Mouse (Mus musculus) liver, embryonic 16.5 days (tissue): Measurements from ENCODE around the gene Pitpnb. TPM values are rescaled to one million over a fixed set of nuclear protein-coding genes. Genes with fewer than 3 reads are reported as not detected.

Source experiments
- ATAC-seq: fragments of 200-750 bp; cut with Nextera tagmentation; 2 replicates; pipeline ENCODE4 v1.8.0; 2017; ENCODE audit warnings: low read depth, mild to moderate bottlenecking, moderate number of reproducible peaks, moderate library complexity
- H3K27ac ChIP-seq: fragments of 300-500 bp; sonication (generic); 2 replicates; pipeline ENCODE4 v1.5.1; 2014; ENCODE audit warnings: mild to moderate bottlenecking, low read length
- H3K27me3 ChIP-seq: fragments of 300-500 bp; sonication (generic); 2 replicates; pipeline ENCODE4 v1.6.1; 2014; ENCODE audit warnings: low read depth, low read length, mixed read lengths; ENCODE audit not compliant: control insufficient read depth, insufficient read depth
- H3K36me3 ChIP-seq: fragments of 300-500 bp; sonication (generic); 2 replicates; pipeline ENCODE4 v1.6.1; 2014; ENCODE audit warnings: mild to moderate bottlenecking; ENCODE audit not compliant: control insufficient read depth, insufficient read depth
- H3K4me1 ChIP-seq: fragments of 300-500 bp; sonication (generic); 2 replicates; pipeline ENCODE4 v1.6.1; 2014; ENCODE audit warnings: low read depth, low read length, mixed read lengths; ENCODE audit not compliant: control insufficient read depth
- H3K4me2 ChIP-seq: fragments of 300-500 bp; sonication (generic); 2 replicates; pipeline ENCODE4 v1.6.1; 2014; ENCODE audit warnings: low read depth, low read length, mixed read lengths
- H3K4me3 ChIP-seq: fragments of 300-500 bp; sonication (generic); 2 replicates; pipeline ENCODE4 v1.5.1; 2014; ENCODE audit warnings: low read depth, mild to moderate bottlenecking, low read length
- H3K9ac ChIP-seq: fragments of 300-500 bp; sonication (generic); 2 replicates; pipeline ENCODE4 v1.6.1; 2014; ENCODE audit warnings: low read depth, low read length
- H3K9me3 ChIP-seq: fragments of 300-500 bp; sonication (generic); replicated peaks from 2 replicates; pipeline ENCODE4 v1.6.1; 2016; ENCODE audit warnings: low read length; ENCODE audit not compliant: control insufficient read depth
- WGBS: fragments of 180-500 bp; shearing (Covaris S2); extraction: QIAGEN DNeasy Blood & Tissue Kit; methylation state at CpG from one replicate; pipeline ENCODE4 v1.1.7; 2014; ENCODE audit not compliant: insufficient replicate concordance; 5-methylcytosine and 5-hydroxymethylcytosine counted together
- polyA plus RNA-seq: library from polyadenylated mRNA; unstranded; fragments of >200 nt; fragmentation: Nextera tagmentation; extraction: Ambion mirVana; gene quantifications from 2 replicates; pipeline ENCODE4 v1.2.1, GENCODE M21; 2015

The Pitpnb gene
- polyA plus RNA-seq, 1 experiment from 2014 or later = 31.6 TPM

DNA sequence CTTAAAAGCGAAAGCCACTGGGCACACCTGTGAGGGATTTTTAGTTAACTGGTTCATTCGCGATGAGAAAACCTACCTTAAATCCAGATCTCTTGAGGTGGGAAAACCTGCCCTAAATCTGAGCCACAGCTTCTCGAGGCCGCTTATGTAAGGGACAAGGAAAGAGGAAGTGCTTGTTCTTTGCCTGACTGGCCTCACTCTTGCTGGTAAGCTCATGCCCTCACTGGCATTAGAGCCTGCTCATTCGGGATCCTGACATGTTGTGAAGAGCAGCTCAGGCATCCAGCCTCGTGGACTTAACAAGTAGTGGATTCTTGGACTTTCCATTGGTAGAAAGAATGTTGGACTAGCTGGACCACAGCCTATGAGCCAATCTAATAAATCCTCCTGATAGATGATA lies 28.8 kb upstream of the Pitpnb start:
- no peaks in the 10 kb centered on the region for H3K36me3 ChIP-seq
- H3K27me3 ChIP-seq = no peaks in the 10 kb centered on the region
- no peaks in the 10 kb centered on the region; the same call in 1 of the 2 replicates for H3K4me1 ChIP-seq
- no peak overlapping the region for H3K9ac ChIP-seq
- no peaks in the 10 kb centered on the region for H3K9me3 ChIP-seq
- H3K27ac ChIP-seq = no peak overlapping the region
- WGBS = 37% methylated on average over 7 of the region's 7 CpGs
- no peak overlapping the region for H3K4me3 ChIP-seq
- no peak overlapping the region for H3K4me2 ChIP-seq
- ATAC-seq = no peak

DNA sequence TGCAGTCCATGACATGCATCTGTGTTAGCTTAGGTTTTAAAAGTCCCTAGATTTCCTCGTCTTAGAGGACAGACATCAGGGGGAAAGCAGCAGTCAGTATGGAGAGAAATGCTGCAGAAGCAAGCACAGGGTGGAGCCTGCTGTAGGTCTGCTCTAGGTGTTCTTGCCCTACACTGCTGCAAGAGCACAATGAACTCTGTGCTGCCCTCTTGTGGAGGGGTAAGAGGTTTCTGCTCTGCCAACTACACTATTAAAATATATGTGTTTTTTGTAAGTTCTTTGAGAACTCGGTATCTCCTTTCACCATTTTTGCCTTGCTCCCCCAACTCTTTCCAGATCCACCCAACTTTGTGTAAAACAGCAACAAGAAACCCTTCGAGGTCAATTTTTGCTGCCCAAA lies 25.8 kb upstream of the Pitpnb start:
- 56% methylated on average over 3 of the region's 3 CpGs for WGBS
- ATAC-seq = no peak

DNA sequence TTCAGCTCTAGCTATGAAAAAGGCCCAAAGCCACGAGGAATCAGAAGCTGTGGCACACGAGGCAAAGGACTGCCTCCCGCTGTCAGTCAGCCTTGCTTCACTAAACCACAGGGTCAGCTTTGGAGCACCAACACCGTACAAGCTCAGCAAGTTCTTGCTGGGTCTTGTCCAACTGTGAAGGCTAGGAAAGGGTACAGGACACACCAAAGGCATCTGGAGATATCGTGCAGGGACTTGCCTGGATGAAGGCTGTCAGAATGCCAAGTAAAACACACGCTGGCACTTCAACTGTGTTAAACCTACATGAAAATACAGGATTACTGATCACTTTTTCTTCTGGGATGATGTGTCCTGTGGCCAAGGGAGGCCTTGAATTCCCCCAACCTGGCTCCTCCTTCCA lies 20.4 kb upstream of the Pitpnb start:
- Histone ChIP-seq H3K27ac (no peak overlapping the region), H3K4me2 (no peak overlapping the region), H3K9me3 (no peaks in the 10 kb centered on the region; the same call in 1 of the 2 replicates), H3K27me3 (no peaks in the 10 kb centered on the region), H3K4me1 (no peaks in the 10 kb centered on the region), H3K36me3 (no peaks in the 10 kb centered on the region), H3K4me3 (no peak overlapping the region), H3K9ac (no peak overlapping the region)
- ATAC-seq = no peak
- 46% methylated on average over 6 of the region's 6 CpGs for WGBS

More for the DNA sequence above, 25.8 kb upstream of the Pitpnb start:
- H3K27me3 ChIP-seq = no peaks in the 10 kb centered on the region
- no peak overlapping the region for H3K4me3 ChIP-seq
- H3K4me1 ChIP-seq = no peaks in the 10 kb centered on the region; the same call in 1 of the 2 replicates
- H3K27ac ChIP-seq = no peak overlapping the region
- no peaks in the 10 kb centered on the region for H3K9me3 ChIP-seq
- H3K36me3 ChIP-seq = no peaks in the 10 kb centered on the region
- no peak overlapping the region for H3K4me2 ChIP-seq
- no peak overlapping the region for H3K9ac ChIP-seq

DNA sequence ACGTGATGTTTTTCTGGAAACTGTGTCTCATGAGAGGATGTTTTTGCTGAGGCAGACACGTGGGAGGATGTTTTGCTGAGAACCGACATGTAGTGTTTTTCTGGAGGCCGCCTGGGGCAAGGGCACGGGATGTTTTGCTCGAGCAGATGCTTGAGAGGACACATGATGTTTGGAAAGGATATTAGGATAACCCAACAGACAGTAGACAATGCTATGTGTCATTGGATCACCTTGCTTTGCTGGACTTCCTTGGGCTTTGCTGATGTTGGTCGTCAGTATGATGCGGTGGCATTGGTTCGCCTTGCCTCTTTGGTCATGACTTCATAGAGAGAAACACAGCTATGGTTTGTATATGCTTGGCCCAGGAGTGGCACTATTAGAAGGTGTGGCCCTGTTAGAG lies 16.7 kb upstream of the Pitpnb start:
- no peaks in the 10 kb centered on the region for H3K4me1 ChIP-seq
- no peak for ATAC-seq
- no peak overlapping the region for H3K4me2 ChIP-seq
- no peak overlapping the region for H3K9ac ChIP-seq
- H3K27ac ChIP-seq = no peak overlapping the region
- no peaks in the 10 kb centered on the region; the same call in 1 of the 2 replicates for H3K9me3 ChIP-seq
- no peaks in the 10 kb centered on the region for H3K36me3 ChIP-seq
- WGBS = 68% methylated on average over 9 of the region's 9 CpGs
- H3K27me3 ChIP-seq = no peaks in the 10 kb centered on the region
- H3K4me3 ChIP-seq = no peak overlapping the region

DNA sequence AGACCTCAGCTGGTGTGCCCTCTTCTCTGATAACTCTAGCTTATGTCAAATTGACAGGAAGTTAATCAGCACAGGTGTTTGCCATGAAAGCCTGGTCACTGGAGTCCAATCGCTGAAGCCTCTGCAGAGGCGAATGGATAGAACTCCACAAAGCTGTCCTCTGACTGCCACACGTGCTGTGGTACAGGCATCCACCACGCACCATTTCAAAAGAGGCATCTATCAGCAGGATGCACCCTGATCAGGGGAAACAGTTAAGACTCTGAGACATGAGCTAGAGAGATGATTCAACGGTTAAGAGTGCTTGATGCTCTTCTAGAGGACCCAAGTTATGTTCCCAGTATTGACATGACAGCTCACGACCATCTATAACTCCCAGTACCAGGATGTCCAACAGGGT lies 15.5 kb upstream of the Pitpnb start:
- H3K9ac ChIP-seq = no peak overlapping the region
- no peaks in the 10 kb centered on the region; the same call in 1 of the 2 replicates for H3K9me3 ChIP-seq
- no peak overlapping the region for H3K4me3 ChIP-seq
- WGBS = 67% methylated on average over 6 of the region's 6 CpGs
- ATAC-seq = no peak
- H3K27me3 ChIP-seq = no peaks in the 10 kb centered on the region
- H3K4me2 ChIP-seq = no peak overlapping the region
- H3K27ac ChIP-seq = no peak overlapping the region
- H3K36me3 ChIP-seq = no peaks in the 10 kb centered on the region
- no peaks in the 10 kb centered on the region for H3K4me1 ChIP-seq

DNA sequence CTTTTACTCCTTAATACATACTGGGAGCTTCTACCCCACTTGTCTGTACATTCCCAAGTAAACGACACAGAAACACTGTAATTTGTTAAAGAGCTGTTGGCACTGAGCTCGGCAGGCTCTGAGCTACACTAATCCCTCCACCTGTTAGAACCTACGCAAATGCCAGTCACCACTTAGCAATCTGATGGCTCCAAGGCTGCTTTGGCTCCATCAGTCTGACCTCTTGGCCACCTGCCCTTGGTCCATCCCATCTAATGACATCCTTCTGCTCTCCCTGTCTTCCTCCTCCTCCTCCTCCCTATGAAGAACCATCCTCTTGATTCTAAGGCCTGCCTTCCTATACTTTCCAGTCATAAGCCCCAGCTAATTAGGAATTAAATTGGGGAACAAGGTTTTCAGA lies 13.0 kb upstream of the Pitpnb start:
- Histone ChIP-seq H3K27me3 (no peaks in the 10 kb centered on the region), H3K9ac (no peak overlapping the region), H3K9me3 (no peaks in the 10 kb centered on the region; the same call in 1 of the 2 replicates), H3K4me3 (no peak overlapping the region), H3K4me1 (no peaks in the 10 kb centered on the region), H3K4me2 (no peak overlapping the region), H3K27ac (no peak overlapping the region), H3K36me3 (no peaks in the 10 kb centered on the region)
- 63% methylated on average over 3 of the region's 3 CpGs for WGBS
- ATAC-seq = no peak

DNA sequence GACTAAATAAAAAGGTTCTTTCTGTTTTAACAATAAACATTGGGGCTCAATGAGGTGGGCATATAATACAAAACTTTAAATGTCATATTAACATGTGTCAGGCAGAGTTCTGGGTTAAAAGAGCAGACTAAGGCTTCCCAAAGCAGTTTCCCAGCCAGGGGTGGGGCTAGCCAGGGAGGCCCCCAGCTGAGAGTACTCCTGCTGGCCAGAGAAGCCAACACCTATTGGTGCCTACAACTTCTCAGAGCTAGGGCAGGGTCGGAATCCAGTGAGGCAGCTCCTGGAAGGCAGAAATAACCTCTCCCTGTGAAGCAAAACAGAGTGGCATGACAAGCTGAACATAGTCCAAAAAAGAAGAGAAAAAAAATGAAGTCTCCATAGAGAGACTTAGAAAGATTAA lies 11.6 kb upstream of the Pitpnb start:
- H3K9me3 ChIP-seq = no peaks in the 10 kb centered on the region
- no peak overlapping the region for H3K4me3 ChIP-seq
- H3K36me3 ChIP-seq = no peaks in the 10 kb centered on the region
- H3K27ac ChIP-seq = no peak overlapping the region
- 28% methylated on average over 1 of the region's 1 CpGs for WGBS
- no peak overlapping the region for H3K4me2 ChIP-seq
- ATAC-seq = no peak
- H3K4me1 ChIP-seq = no peaks in the 10 kb centered on the region
- H3K9ac ChIP-seq = no peak overlapping the region
- no peaks in the 10 kb centered on the region for H3K27me3 ChIP-seq

DNA sequence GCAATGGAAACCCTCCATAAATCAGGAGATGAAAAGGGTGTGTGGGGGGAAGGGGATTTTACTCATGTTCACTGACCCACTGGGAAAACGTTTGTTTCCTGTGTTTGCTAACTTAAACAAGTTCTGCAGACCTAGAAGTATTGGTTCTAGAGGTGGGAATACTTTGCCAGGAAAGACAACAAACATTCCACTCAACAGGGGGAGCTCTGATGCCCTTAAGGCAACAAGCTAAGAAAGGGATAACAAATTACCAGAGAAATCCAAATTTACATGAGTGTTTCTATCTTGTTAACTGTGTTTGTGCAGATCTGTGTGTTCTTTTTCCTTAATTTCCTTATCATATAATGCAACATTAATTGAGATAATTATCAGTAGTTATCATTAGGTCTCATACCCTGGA lies 4.8 kb upstream of the Pitpnb start:
- H3K9me3 ChIP-seq = no peaks in the 10 kb centered on the region
- H3K4me3 ChIP-seq = no peak overlapping the region
- H3K4me2 ChIP-seq = no peak overlapping the region
- no peak overlapping the region for H3K27ac ChIP-seq
- H3K27me3 ChIP-seq = no peaks in the 10 kb centered on the region
- no peak overlapping the region for H3K9ac ChIP-seq
- H3K4me1 ChIP-seq = peaks cover 8% of the 10 kb centered on the region
- WGBS = 10% methylated on average over 1 of the region's 1 CpGs
- H3K36me3 ChIP-seq = no peaks in the 10 kb centered on the region
- ATAC-seq = no peak

DNA sequence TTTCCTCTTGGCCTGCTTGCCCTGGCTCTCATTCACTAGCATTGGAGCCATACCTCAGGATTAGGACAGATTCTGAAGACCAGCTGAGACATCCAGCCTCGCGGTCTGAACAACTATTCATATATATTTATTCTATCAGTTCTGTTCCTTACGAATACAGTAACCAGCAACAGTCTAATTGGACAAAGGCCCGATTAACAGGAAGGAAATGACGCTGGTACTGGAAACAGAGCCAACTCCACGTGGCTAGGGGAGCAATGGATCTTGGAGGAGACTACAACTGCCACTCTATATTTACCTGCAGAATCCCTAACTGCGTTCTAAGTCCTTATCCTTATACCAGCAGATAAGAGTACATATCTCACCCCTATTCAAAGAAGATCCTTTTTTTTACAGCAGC lies 3.1 kb upstream of the Pitpnb start:
- Histone ChIP-seq H3K4me1 (peaks cover 18% of the 10 kb centered on the region), H3K36me3 (no peaks in the 10 kb centered on the region), H3K9ac (no peak overlapping the region), H3K27me3 (no peaks in the 10 kb centered on the region), H3K4me3 (no peak overlapping the region), H3K27ac (no peak overlapping the region), H3K9me3 (no peaks in the 10 kb centered on the region), H3K4me2 (no peak overlapping the region)
- WGBS = 53% methylated on average over 7 of the region's 7 CpGs
- ATAC-seq = no peak
